Mouse (Mus musculus): Measurements from ENCODE around the gene Pde6d. TPM values are rescaled to one million over a fixed set of nuclear protein-coding genes. Genes with fewer than 3 reads are reported as not detected.

Pde6d gene
- polyA plus RNA-seq, 1 experiment from 2014 or later = 42.6 TPM

GRCm38 (mm10) chr1:86580426-86580825 lies 2.0 kb downstream of the Pde6d start:
- Histone ChIP-seq H3K27me3 (replicated peaks; ENCODE audit: control insufficient read depth, insufficient read depth, low read length) (no peaks in the 10 kb centered on the region), H3K4me3 (ENCODE audit: low read depth, low read length) (no peak overlapping the region), H3K9ac (ENCODE audit: low read depth, low read length) (no peak overlapping the region), H3K27ac (ENCODE audit: low read depth, low read length) (no peak overlapping the region), H3K9me3 (ENCODE audit: control insufficient read depth) (no peaks in the 10 kb centered on the region), H3K4me1 (replicated peaks; ENCODE audit: control insufficient read depth, insufficient read depth, low read length) (no peaks in the 10 kb centered on the region), H3K36me3 (ENCODE audit: control insufficient read depth, insufficient read depth) (no peaks in the 10 kb centered on the region), H3K4me2 (replicated peaks; ENCODE audit: low read depth) (no peak overlapping the region)
- WGBS = 73% methylated on average over 6 of the region's 6 CpGs
- TF ChIP-seq CTCF (IDR thresholded peaks at IDR 0.05; ENCODE audit: low read depth) = no peak
- ATAC-seq = no peak

DNA sequence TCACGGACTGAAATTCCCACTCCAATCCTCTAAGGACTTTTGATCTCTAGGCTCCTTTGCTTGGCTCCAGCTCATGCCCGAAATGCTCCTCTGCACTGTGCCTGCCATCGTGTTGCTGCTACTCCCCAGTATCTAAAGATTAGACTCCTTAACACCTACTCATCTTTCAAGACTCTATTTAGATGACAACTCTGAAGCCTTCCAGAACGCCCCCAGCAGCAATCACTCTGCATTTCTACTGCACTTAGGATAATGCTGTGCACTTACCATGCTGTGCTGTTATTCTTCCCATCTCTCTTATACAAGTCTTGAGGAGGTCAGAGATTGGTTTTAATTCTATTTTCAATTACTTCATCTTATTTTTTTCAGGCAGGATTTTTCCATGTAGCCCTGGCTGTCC lies 10.5 kb downstream of the Pde6d start:
- no peaks in the 10 kb centered on the region for H3K27me3 ChIP-seq (replicated peaks; ENCODE audit: control insufficient read depth, insufficient read depth, low read length)
- no peak overlapping the region for H3K4me2 ChIP-seq (replicated peaks; ENCODE audit: low read depth)
- H3K4me1 ChIP-seq (replicated peaks; ENCODE audit: control insufficient read depth, insufficient read depth, low read length) = no peaks in the 10 kb centered on the region
- TF ChIP-seq CTCF (IDR thresholded peaks at IDR 0.05; ENCODE audit: low read depth) = no peak
- no peaks in the 10 kb centered on the region for H3K36me3 ChIP-seq (ENCODE audit: control insufficient read depth, insufficient read depth)
- 65% methylated on average over 4 of the region's 4 CpGs for WGBS
- no peak overlapping the region for H3K4me3 ChIP-seq (ENCODE audit: low read depth, low read length)
- H3K27ac ChIP-seq (ENCODE audit: low read depth, low read length) = no peak overlapping the region
- no peak overlapping the region for H3K9ac ChIP-seq (ENCODE audit: low read depth, low read length)
- no peaks in the 10 kb centered on the region for H3K9me3 ChIP-seq (ENCODE audit: control insufficient read depth)
- no peak for ATAC-seq

DNA sequence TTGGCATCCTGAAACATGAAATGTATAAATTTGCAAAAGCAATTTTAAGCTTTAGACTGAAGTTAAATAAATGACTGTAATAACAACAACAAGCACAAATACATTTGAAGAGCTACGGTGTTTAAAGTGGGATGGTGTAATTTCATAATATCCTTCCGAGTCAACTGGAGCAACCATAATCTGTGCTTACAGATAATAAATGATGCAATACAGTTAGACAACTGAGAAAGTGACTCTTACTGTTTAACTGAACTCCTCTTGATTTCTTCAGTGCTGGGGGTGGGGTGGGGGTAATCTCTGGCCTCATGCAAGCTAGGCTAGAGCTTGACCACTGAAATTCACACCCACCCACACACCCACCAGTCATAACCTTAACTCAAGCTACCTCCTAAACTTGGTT lies 11.0 kb downstream of the Pde6d start:
- no peak for TF ChIP-seq CTCF (IDR thresholded peaks at IDR 0.05; ENCODE audit: low read depth)
- no peaks in the 10 kb centered on the region for H3K27me3 ChIP-seq (replicated peaks; ENCODE audit: control insufficient read depth, insufficient read depth, low read length)
- H3K36me3 ChIP-seq (ENCODE audit: control insufficient read depth, insufficient read depth) = no peaks in the 10 kb centered on the region

GRCm38 (mm10) chr1:86569292-86569860 lies 13.1 kb downstream of the Pde6d start:
- Histone ChIP-seq H3K4me2 (replicated peaks; ENCODE audit: low read depth) (no peak overlapping the region), H3K36me3 (ENCODE audit: control insufficient read depth, insufficient read depth) (no peaks in the 10 kb centered on the region), H3K4me3 (ENCODE audit: low read depth, low read length) (no peak overlapping the region), H3K27me3 (replicated peaks; ENCODE audit: control insufficient read depth, insufficient read depth, low read length) (no peaks in the 10 kb centered on the region), H3K27ac (ENCODE audit: low read depth, low read length) (no peak overlapping the region), H3K4me1 (replicated peaks; ENCODE audit: control insufficient read depth, insufficient read depth, low read length) (no peaks in the 10 kb centered on the region), H3K9ac (ENCODE audit: low read depth, low read length) (no peak overlapping the region), H3K9me3 (ENCODE audit: control insufficient read depth) (no peaks in the 10 kb centered on the region)
- no peak for ATAC-seq
- 90% methylated on average over 2 of the region's 2 CpGs for WGBS
- TF ChIP-seq CTCF (IDR thresholded peaks at IDR 0.05; ENCODE audit: low read depth) = no peak

More for the DNA sequence above, 11.0 kb downstream of the Pde6d start:
- no peak overlapping the region for H3K4me2 ChIP-seq (replicated peaks; ENCODE audit: low read depth)
- no peak for ATAC-seq
- 47% methylated on average over 2 of the region's 2 CpGs for WGBS
- no peak overlapping the region for H3K27ac ChIP-seq (ENCODE audit: low read depth, low read length)
- H3K9ac ChIP-seq (ENCODE audit: low read depth, low read length) = no peak overlapping the region
- H3K9me3 ChIP-seq (ENCODE audit: control insufficient read depth) = no peaks in the 10 kb centered on the region
- no peaks in the 10 kb centered on the region for H3K4me1 ChIP-seq (replicated peaks; ENCODE audit: control insufficient read depth, insufficient read depth, low read length)
- H3K4me3 ChIP-seq (ENCODE audit: low read depth, low read length) = no peak overlapping the region

GRCm38 (mm10) chr1:86568409-86568808 lies 14.0 kb downstream of the Pde6d start:
- TF ChIP-seq CTCF (IDR thresholded peaks at IDR 0.05; ENCODE audit: low read depth) = no peak
- Histone ChIP-seq H3K9ac (ENCODE audit: low read depth, low read length) (no peak overlapping the region), H3K4me3 (ENCODE audit: low read depth, low read length) (no peak overlapping the region), H3K4me1 (replicated peaks; ENCODE audit: control insufficient read depth, insufficient read depth, low read length) (no peaks in the 10 kb centered on the region), H3K27me3 (replicated peaks; ENCODE audit: control insufficient read depth, insufficient read depth, low read length) (no peaks in the 10 kb centered on the region), H3K4me2 (replicated peaks; ENCODE audit: low read depth) (no peak overlapping the region), H3K9me3 (ENCODE audit: control insufficient read depth) (no peaks in the 10 kb centered on the region), H3K36me3 (ENCODE audit: control insufficient read depth, insufficient read depth) (no peaks in the 10 kb centered on the region), H3K27ac (ENCODE audit: low read depth, low read length) (no peak overlapping the region)
- no peak for ATAC-seq
- 72% methylated on average over 2 of the region's 2 CpGs for WGBS

- Histone ChIP-seq H3K4me2 (replicated peaks; ENCODE audit: low read depth) (no peak overlapping the region), H3K27me3 (replicated peaks; ENCODE audit: control insufficient read depth, insufficient read depth, low read length) (no peaks in the 10 kb centered on the region), H3K4me1 (replicated peaks; ENCODE audit: control insufficient read depth, insufficient read depth, low read length) (no peaks in the 10 kb centered on the region), H3K27ac (ENCODE audit: low read depth, low read length) (no peak overlapping the region; the same call in 1 of the 2 replicates), H3K4me3 (ENCODE audit: low read depth, low read length) (no peak overlapping the region), H3K36me3 (ENCODE audit: control insufficient read depth, insufficient read depth) (no peaks in the 10 kb centered on the region), H3K9ac (ENCODE audit: low read depth, low read length) (no peak overlapping the region), H3K9me3 (ENCODE audit: control insufficient read depth) (no peaks in the 10 kb centered on the region)
- ATAC-seq = peak; percentile 66; the same call in 1 of the 2 replicates
- no peak for TF ChIP-seq CTCF (IDR thresholded peaks at IDR 0.05; ENCODE audit: low read depth)
- 48% methylated on average over 2 of the region's 2 CpGs for WGBS
These were observed 19.8 kb downstream of the Pde6d start for GRCm38 (mm10) chr1:86562663-86563062.

- H3K27me3 ChIP-seq (replicated peaks; ENCODE audit: control insufficient read depth, insufficient read depth, low read length) = no peaks in the 10 kb centered on the region
- ATAC-seq = no peak
- no peak overlapping the region for H3K4me2 ChIP-seq (replicated peaks; ENCODE audit: low read depth)
- H3K9me3 ChIP-seq (ENCODE audit: control insufficient read depth) = no peaks in the 10 kb centered on the region
- WGBS = 88% methylated on average over 3 of the region's 3 CpGs
- TF ChIP-seq CTCF (IDR thresholded peaks at IDR 0.05; ENCODE audit: low read depth) = no peak
- H3K27ac ChIP-seq (ENCODE audit: low read depth, low read length) = no peak overlapping the region
- no peaks in the 10 kb centered on the region for H3K36me3 ChIP-seq (ENCODE audit: control insufficient read depth, insufficient read depth)
- H3K9ac ChIP-seq (ENCODE audit: low read depth, low read length) = no peak overlapping the region
- no peak overlapping the region for H3K4me3 ChIP-seq (ENCODE audit: low read depth, low read length)
- H3K4me1 ChIP-seq (replicated peaks; ENCODE audit: control insufficient read depth, insufficient read depth, low read length) = no peaks in the 10 kb centered on the region
These were observed 23.2 kb downstream of the Pde6d start for GRCm38 (mm10) chr1:86559232-86559631.
